Comparison of ENCODE assay signal across 28 mouse cellular contexts in genomic region chrX:69438422-69438821, GRCm38 (mm10).
DNase-seq lines count a peak whose midpoint lies in the region; ATAC-seq and TF ChIP-seq lines count a peak whose summit lies in the region.
"Had no signal": no experiment of that assay in that cellular context is flagged by ENCODE, and none has a peak within 500 bp of the region (broad histone marks: within the 10 kb centered on the region; RNA-seq: fewer than 3 reads in every experiment).

No protein-coding gene starts in this region.

- H3K27ac ChIP-seq in forebrain, embryonic 14.5 days (ENCODE audit: low read depth, low read length), result no peak overlapping the region
- no peak overlapping the region for H3K27ac ChIP-seq in forebrain, embryonic 10.5 days
- no peak overlapping the region for H3K27ac ChIP-seq in hindbrain, postnatal 0 days
- no peak overlapping the region for H3K27ac ChIP-seq in hindbrain, embryonic 16.5 days (ENCODE audit: low read depth, low read length)
- no peak overlapping the region for H3K27ac ChIP-seq in midbrain, embryonic 15.5 days
- no peak overlapping the region for H3K27ac ChIP-seq in heart, embryonic 12.5 days (ENCODE audit: poor library complexity, severe bottlenecking)
- H3K27ac ChIP-seq: embryonic facial prominence, embryonic 10.5 days; embryonic facial prominence, embryonic 13.5 days; forebrain, embryonic 15.5 days; heart, adult 2 months; heart, embryonic 10.5 days; hindbrain, embryonic 13.5 days; intestine, embryonic 15.5 days had no signal

- no peak overlapping the region for H3K4me3 ChIP-seq in forebrain, embryonic 14.5 days (ENCODE audit: low read depth, low read length)
- H3K4me3 ChIP-seq in forebrain, embryonic 10.5 days, result no peak overlapping the region
- no peak overlapping the region for H3K4me3 ChIP-seq in hindbrain, postnatal 0 days (ENCODE audit: low read length)
- no peak overlapping the region for H3K4me3 ChIP-seq in hindbrain, embryonic 16.5 days (ENCODE audit: low read length)
- H3K4me3 ChIP-seq in midbrain, embryonic 15.5 days, result no peak overlapping the region
- H3K4me3 ChIP-seq in heart, embryonic 12.5 days, result no peak overlapping the region
- H3K4me3 ChIP-seq: embryonic facial prominence, embryonic 10.5 days; embryonic facial prominence, embryonic 13.5 days; erythroblast, embryonic 14.5 days; forebrain, embryonic 15.5 days; heart, adult 2 months; heart, embryonic 10.5 days; hindbrain, embryonic 13.5 days; intestine, embryonic 15.5 days had no signal

- TF ChIP-seq POLR2A in brain, embryonic 14.5 days (IDR thresholded peaks at IDR 0.05; ENCODE audit: borderline replicate concordance, extremely low read depth, insufficient read depth, insufficient read length, poor library complexity, severe bottlenecking), result no peak

- no peaks in the 10 kb centered on the region for H3K27me3 ChIP-seq in forebrain, embryonic 14.5 days (replicated peaks; ENCODE audit: control insufficient read depth, insufficient read depth, low read length)
- H3K27me3 ChIP-seq in forebrain, embryonic 10.5 days (ENCODE audit: poor library complexity, severe bottlenecking), result no peaks in the 10 kb centered on the region
- H3K27me3 ChIP-seq in hindbrain, postnatal 0 days (ENCODE audit: insufficient read depth, low read length), result no peaks in the 10 kb centered on the region
- no peaks in the 10 kb centered on the region for H3K27me3 ChIP-seq in hindbrain, embryonic 16.5 days (replicated peaks; ENCODE audit: control insufficient read depth, insufficient read depth, low read length)
- H3K27me3 ChIP-seq in midbrain, embryonic 15.5 days (replicated peaks), result no peaks in the 10 kb centered on the region
- no peaks in the 10 kb centered on the region for H3K27me3 ChIP-seq in heart, embryonic 12.5 days (replicated peaks)
- H3K27me3 ChIP-seq: CH12.LX; embryonic facial prominence, embryonic 13.5 days; forebrain, embryonic 15.5 days; hindbrain, embryonic 13.5 days; intestine, embryonic 15.5 days had no signal

- TF ChIP-seq CTCF in hindbrain, postnatal 0 days (IDR thresholded peaks at IDR 0.05; ENCODE audit: low read depth), result no peak
- TF ChIP-seq CTCF in brain, embryonic 14.5 days (IDR thresholded peaks at IDR 0.05; ENCODE audit: borderline replicate concordance, extremely low read depth, insufficient read depth, insufficient read length), result no peak

- no peaks in the 10 kb centered on the region for H3K36me3 ChIP-seq in forebrain, embryonic 14.5 days (ENCODE audit: control insufficient read depth, insufficient read depth, low read length)
- H3K36me3 ChIP-seq in forebrain, embryonic 10.5 days (replicated peaks), result no peaks in the 10 kb centered on the region
- H3K36me3 ChIP-seq in hindbrain, postnatal 0 days (ENCODE audit: insufficient read depth, low read length), result no peaks in the 10 kb centered on the region
- H3K36me3 ChIP-seq in hindbrain, embryonic 16.5 days (ENCODE audit: control insufficient read depth, insufficient read depth, low read length), result no peaks in the 10 kb centered on the region
- no peaks in the 10 kb centered on the region for H3K36me3 ChIP-seq in midbrain, embryonic 15.5 days (replicated peaks)
- no peaks in the 10 kb centered on the region for H3K36me3 ChIP-seq in heart, embryonic 12.5 days
- H3K36me3 ChIP-seq: embryonic facial prominence, embryonic 10.5 days; embryonic facial prominence, embryonic 13.5 days; forebrain, embryonic 15.5 days; G1E; heart, embryonic 10.5 days; hindbrain, embryonic 13.5 days; intestine, embryonic 15.5 days had no signal

- WGBS in forebrain, embryonic 14.5 days, result 48% methylated on average over 3 of the region's 3 CpGs
- 75% methylated on average over 3 of the region's 3 CpGs for WGBS in forebrain, embryonic 10.5 days
- WGBS in hindbrain, postnatal 0 days, result 49% methylated on average over 3 of the region's 3 CpGs
- 55% methylated on average over 3 of the region's 3 CpGs for WGBS in hindbrain, embryonic 16.5 days
- WGBS in midbrain, embryonic 15.5 days, result 40% methylated on average over 3 of the region's 3 CpGs
- 71% methylated on average over 3 of the region's 3 CpGs for WGBS in heart, embryonic 12.5 days

- no peak overlapping the region for H3K4me2 ChIP-seq in forebrain, embryonic 14.5 days (ENCODE audit: low read length)
- no peak overlapping the region for H3K4me2 ChIP-seq in hindbrain, postnatal 0 days (ENCODE audit: low read depth, low read length)
- H3K4me2 ChIP-seq in hindbrain, embryonic 16.5 days (ENCODE audit: low read length), result no peak overlapping the region
- no peak overlapping the region for H3K4me2 ChIP-seq in midbrain, embryonic 15.5 days
- H3K4me2 ChIP-seq in heart, embryonic 12.5 days, result no peak overlapping the region
- H3K4me2 ChIP-seq: embryonic facial prominence, embryonic 13.5 days; forebrain, embryonic 15.5 days; hindbrain, embryonic 13.5 days; intestine, embryonic 15.5 days had no signal

- peak; percentile 46; the same call in 1 of the 2 replicates for ATAC-seq in forebrain, embryonic 14.5 days
- ATAC-seq in hindbrain, postnatal 0 days, result no peak
- no peak for ATAC-seq in hindbrain, embryonic 16.5 days
- ATAC-seq in midbrain, embryonic 15.5 days (replicated peaks), result peak; percentile 83; the same call in 1 of the 2 replicates
- no peak for ATAC-seq in heart, embryonic 12.5 days (ENCODE audit: insufficient number of reproducible peaks, low FRiP score)
- ATAC-seq: forebrain, embryonic 15.5 days; intestine, embryonic 15.5 days; Patski had no signal

- no peaks in the 10 kb centered on the region for H3K4me1 ChIP-seq in forebrain, embryonic 14.5 days (ENCODE audit: control insufficient read depth, insufficient read depth, low read length)
- H3K4me1 ChIP-seq in forebrain, embryonic 10.5 days, result no peaks in the 10 kb centered on the region; the same call in 1 of the 2 replicates
- H3K4me1 ChIP-seq in hindbrain, postnatal 0 days (ENCODE audit: insufficient read depth, low read length), result no peaks in the 10 kb centered on the region
- H3K4me1 ChIP-seq in hindbrain, embryonic 16.5 days (ENCODE audit: control insufficient read depth, insufficient read depth, low read depth, low read length), result no peaks in the 10 kb centered on the region
- H3K4me1 ChIP-seq in midbrain, embryonic 15.5 days, result no peaks in the 10 kb centered on the region
- no peaks in the 10 kb centered on the region for H3K4me1 ChIP-seq in heart, embryonic 12.5 days (replicated peaks)
- H3K4me1 ChIP-seq: embryonic facial prominence, embryonic 10.5 days; embryonic facial prominence, embryonic 13.5 days; heart, embryonic 10.5 days; intestine, embryonic 15.5 days had no signal

- H3K9ac ChIP-seq in forebrain, embryonic 14.5 days (ENCODE audit: low read length), result no peak overlapping the region
- H3K9ac ChIP-seq in hindbrain, postnatal 0 days (replicated peaks; ENCODE audit: low read length), result no peak overlapping the region
- H3K9ac ChIP-seq in hindbrain, embryonic 16.5 days (ENCODE audit: low read depth, low read length), result no peak overlapping the region
- no peak overlapping the region for H3K9ac ChIP-seq in midbrain, embryonic 15.5 days
- no peak overlapping the region for H3K9ac ChIP-seq in heart, embryonic 12.5 days
- H3K9ac ChIP-seq: embryonic facial prominence, embryonic 13.5 days; forebrain, embryonic 15.5 days; hindbrain, embryonic 13.5 days; intestine, embryonic 15.5 days had no signal

- DNase-seq in forebrain, embryonic 14.5 days (ENCODE audit: low spot score), result peak; percentile 27
- DNase-seq in forebrain, embryonic 10.5 days (ENCODE audit: extremely low spot score, low spot score), result no peak
- DNase-seq in hindbrain, postnatal 0 days (ENCODE audit: low spot score), result peak; percentile 11
- DNase-seq in brain, embryonic 14.5 days (ENCODE audit: low read depth), result peak; percentile 63
- no peak for DNase-seq in B cell, adult 2 months
- DNase-seq: adrenal gland, postnatal 10 days; adrenal gland, postnatal 36 days; cerebellum, adult 11-12 months; cerebellum, adult 8-10 months; cerebellum, postnatal 10 days; cerebellum, postnatal 36 days; embryo, embryonic 11 days; gastrocnemius, postnatal 10 days; gastrocnemius, postnatal 36 days; heart, adult 2 months had no signal

- no peaks in the 10 kb centered on the region for H3K9me3 ChIP-seq in forebrain, embryonic 14.5 days (replicated peaks; ENCODE audit: control insufficient read depth, low read length)
- H3K9me3 ChIP-seq in forebrain, embryonic 10.5 days, result no peaks in the 10 kb centered on the region
- no peaks in the 10 kb centered on the region for H3K9me3 ChIP-seq in hindbrain, postnatal 0 days (ENCODE audit: low read length)
- no peaks in the 10 kb centered on the region for H3K9me3 ChIP-seq in hindbrain, embryonic 16.5 days (ENCODE audit: control insufficient read depth, low read length)
- H3K9me3 ChIP-seq in midbrain, embryonic 15.5 days, result no peaks in the 10 kb centered on the region
- no peaks in the 10 kb centered on the region for H3K9me3 ChIP-seq in heart, embryonic 12.5 days (replicated peaks)
- H3K9me3 ChIP-seq: embryonic facial prominence, embryonic 10.5 days; embryonic facial prominence, embryonic 13.5 days; forebrain, embryonic 15.5 days; G1E; heart, embryonic 10.5 days; hindbrain, embryonic 13.5 days; intestine, embryonic 15.5 days had no signal

Comparison
In these comparisons a context has a peak if more than half of its experiments do, and no peak if none do; other contexts are left out.
1. DNase-seq: peak in forebrain, embryonic 14.5 days (single experiment), hindbrain, postnatal 0 days (single experiment) and brain, embryonic 14.5 days (single experiment); none in forebrain, embryonic 10.5 days (single experiment) and B cell, adult 2 months (0 of 2).
2. ATAC-seq: peak in forebrain, embryonic 14.5 days (single experiment) and midbrain, embryonic 15.5 days (single experiment); none in hindbrain, postnatal 0 days (single experiment), hindbrain, embryonic 16.5 days (single experiment) and heart, embryonic 12.5 days (single experiment).